Mouse (Mus musculus): Measurements from ENCODE around the gene Kbtbd7. TPM values are rescaled to one million over a fixed set of nuclear protein-coding genes. Genes with fewer than 3 reads are reported as not detected.
A peak's percentile ranks its signal among the peaks of the same experiment; 100 is the strongest.

The Kbtbd7 gene
- polyA plus RNA-seq (2012; rRNA removed), result 15.8 and 18.5 TPM in 2 replicates

DNA sequence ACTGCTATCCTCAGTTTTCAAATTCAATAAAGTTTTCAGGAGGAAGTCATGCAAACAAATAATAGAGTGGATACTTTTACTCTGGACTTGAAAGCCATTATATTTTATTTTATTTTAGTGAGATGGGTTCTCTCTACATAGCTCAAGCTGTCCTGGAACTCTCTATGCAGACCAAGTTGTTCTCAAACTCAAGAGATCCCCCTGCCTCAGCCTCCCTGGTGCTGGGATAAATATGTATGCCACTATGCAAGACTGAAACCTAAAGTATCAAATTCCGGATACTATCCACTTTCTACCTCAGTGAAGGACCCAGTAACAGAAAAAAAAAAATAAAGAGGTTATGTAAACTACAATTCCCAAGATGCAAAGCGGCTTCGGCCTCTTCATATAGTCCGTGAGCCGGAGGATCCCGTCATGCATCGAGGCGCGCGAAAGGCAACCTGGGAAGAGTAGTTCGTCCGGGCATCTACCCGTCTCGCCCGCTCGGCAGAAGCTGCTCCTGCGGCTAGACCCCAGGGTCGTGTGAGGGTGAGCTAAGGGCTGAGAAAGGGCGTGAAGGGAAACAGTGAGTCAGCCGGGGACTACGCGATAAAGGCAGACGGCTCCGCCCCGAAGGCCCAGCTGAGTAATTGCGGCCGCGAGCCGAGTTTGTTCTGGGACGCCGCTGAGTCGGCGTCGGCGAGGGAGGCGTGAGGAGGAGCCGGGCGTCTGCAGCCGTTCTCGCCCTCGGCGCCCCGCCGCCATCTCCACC is at the start of gene Kbtbd7:
Gene Kbtbd7 (plus strand): TSS at position 533 of the 751 bp plus-strand sequence.
- no peak for TF ChIP-seq CTCF (IDR thresholded peaks at IDR 0.05; ENCODE audit: borderline replicate concordance, extremely low read depth, insufficient read depth, insufficient read length)
- peak; percentile 68; the same call in 1 of the 2 replicates for TF ChIP-seq POLR2A (IDR thresholded peaks at IDR 0.05; ENCODE audit: borderline replicate concordance, extremely low read depth, insufficient read depth, insufficient read length, poor library complexity, severe bottlenecking)
- peak; percentile 98 for DNase-seq (ENCODE audit: low read depth)

DNA sequence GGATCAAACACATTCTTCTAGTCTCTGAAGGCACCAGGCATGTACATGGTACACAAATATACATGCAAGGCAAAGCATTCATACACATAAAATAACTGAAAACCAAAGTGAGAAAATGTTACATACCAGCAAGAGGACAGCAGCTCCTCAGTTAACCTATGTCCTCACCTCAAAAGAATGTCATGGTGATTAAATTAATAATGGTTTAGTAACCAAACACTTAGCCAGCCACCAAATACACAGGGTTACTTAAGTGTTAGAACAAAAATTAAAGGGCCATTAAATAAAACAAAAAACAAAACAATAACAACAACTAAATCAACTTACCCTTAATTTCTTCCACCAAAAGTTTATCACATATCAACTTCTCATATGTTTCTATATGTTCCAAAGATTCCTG is 49.3 kb upstream of the Kbtbd7 start:
- no peak for DNase-seq (ENCODE audit: low read depth)
- TF ChIP-seq CTCF (IDR thresholded peaks at IDR 0.05; ENCODE audit: borderline replicate concordance, extremely low read depth, insufficient read depth, insufficient read length), result no peak
- TF ChIP-seq POLR2A (IDR thresholded peaks at IDR 0.05; ENCODE audit: borderline replicate concordance, extremely low read depth, insufficient read depth, insufficient read length, poor library complexity, severe bottlenecking), result no peak

DNA sequence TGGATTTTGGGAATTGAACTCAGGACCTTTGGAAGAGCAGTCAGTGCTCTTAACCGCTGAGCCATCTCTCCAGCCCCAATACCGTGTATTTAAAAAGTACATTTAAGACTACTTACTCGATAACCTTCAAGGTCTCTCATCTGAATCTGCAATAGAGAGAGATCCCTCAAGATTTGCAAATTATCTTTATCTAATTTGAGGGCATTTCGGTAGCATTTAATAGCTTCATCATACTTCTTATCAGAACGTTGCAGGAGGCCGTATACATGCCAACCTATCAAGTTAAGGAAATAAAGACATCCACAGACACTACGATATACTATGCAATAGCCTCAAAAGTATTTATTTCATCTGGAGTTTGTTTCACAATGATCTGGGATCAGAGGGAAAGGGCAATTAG is 43.2 kb upstream of the Kbtbd7 start:
- TF ChIP-seq CTCF (IDR thresholded peaks at IDR 0.05; ENCODE audit: borderline replicate concordance, extremely low read depth, insufficient read depth, insufficient read length) (no peak), POLR2A (IDR thresholded peaks at IDR 0.05; ENCODE audit: borderline replicate concordance, extremely low read depth, insufficient read depth, insufficient read length, poor library complexity, severe bottlenecking) (no peak)

DNA sequence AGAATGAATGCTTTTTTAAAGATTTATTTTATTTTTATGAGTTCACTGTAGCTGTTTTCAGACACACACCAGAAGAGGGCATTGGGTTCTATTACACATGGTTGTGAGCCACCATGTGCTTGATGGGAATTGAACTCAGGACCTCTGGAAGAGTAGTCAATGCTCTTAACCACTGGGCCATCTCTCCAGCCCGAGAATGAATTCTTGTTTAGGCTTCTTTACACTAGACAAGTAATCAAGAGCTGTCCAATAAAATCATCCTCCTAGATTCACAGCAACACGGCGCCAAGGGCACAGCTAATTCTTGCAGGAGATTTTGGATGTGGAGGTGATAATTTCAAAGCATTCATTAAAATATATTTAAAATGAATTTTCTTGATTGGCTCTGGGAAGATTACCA is 38.0 kb upstream of the Kbtbd7 start:
- no peak for TF ChIP-seq POLR2A (IDR thresholded peaks at IDR 0.05; ENCODE audit: borderline replicate concordance, extremely low read depth, insufficient read depth, insufficient read length, poor library complexity, severe bottlenecking)
- TF ChIP-seq CTCF (IDR thresholded peaks at IDR 0.05; ENCODE audit: borderline replicate concordance, extremely low read depth, insufficient read depth, insufficient read length), result no peak
- DNase-seq (ENCODE audit: low read depth), result no peak

More for the DNA sequence above, 43.2 kb upstream of the Kbtbd7 start:
- DNase-seq (ENCODE audit: low read depth), result no peak

GRCm38 (mm10) chr14:79389438-79390264 is 36.7 kb upstream of the Kbtbd7 start:
- DNase-seq (ENCODE audit: low read depth), result peak; percentile 70
- TF ChIP-seq POLR2A (IDR thresholded peaks at IDR 0.05; ENCODE audit: borderline replicate concordance, extremely low read depth, insufficient read depth, insufficient read length, poor library complexity, severe bottlenecking) (no peak), CTCF (IDR thresholded peaks at IDR 0.05; ENCODE audit: borderline replicate concordance, extremely low read depth, insufficient read depth, insufficient read length) (no peak)

GRCm38 (mm10) chr14:79390265-79390926 is 35.9 kb upstream of the Kbtbd7 start, which contains the start of gene Naa16:
Gene Naa16 (minus strand): TSS chr14:79390778.
- DNase-seq (ENCODE audit: low read depth), result peak; percentile 97
- peak; percentile 90 for TF ChIP-seq POLR2A (IDR thresholded peaks at IDR 0.05; ENCODE audit: borderline replicate concordance, extremely low read depth, insufficient read depth, insufficient read length, poor library complexity, severe bottlenecking)
- TF ChIP-seq CTCF (IDR thresholded peaks at IDR 0.05; ENCODE audit: borderline replicate concordance, extremely low read depth, insufficient read depth, insufficient read length), result peak; percentile 47; the same call in 1 of the 2 replicates

DNA sequence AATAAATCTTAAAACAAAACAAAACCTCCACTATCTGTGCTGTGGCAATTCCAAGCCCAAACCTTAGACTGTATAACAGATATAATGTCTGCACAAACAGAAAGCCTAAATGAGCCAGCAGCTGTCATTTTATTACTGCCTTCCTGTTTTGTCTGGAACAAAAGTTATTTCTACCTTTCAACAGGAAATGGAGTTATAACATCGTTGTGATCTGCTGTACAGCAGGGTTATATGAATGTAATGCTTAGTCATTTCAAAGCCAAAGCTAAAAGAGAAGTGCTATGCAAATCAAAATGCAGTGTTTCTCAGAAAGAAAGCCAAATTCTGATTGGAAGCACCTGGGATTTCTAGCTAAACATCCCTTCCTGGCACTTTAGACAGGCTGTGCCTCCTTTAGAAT is 33.0 kb upstream of the Kbtbd7 start:
- DNase-seq (ENCODE audit: low read depth), result no peak
- TF ChIP-seq POLR2A (IDR thresholded peaks at IDR 0.05; ENCODE audit: borderline replicate concordance, extremely low read depth, insufficient read depth, insufficient read length, poor library complexity, severe bottlenecking) (no peak), CTCF (IDR thresholded peaks at IDR 0.05; ENCODE audit: borderline replicate concordance, extremely low read depth, insufficient read depth, insufficient read length) (no peak)

- peak; percentile 51 for DNase-seq (ENCODE audit: low read depth)
- TF ChIP-seq CTCF (IDR thresholded peaks at IDR 0.05; ENCODE audit: borderline replicate concordance, extremely low read depth, insufficient read depth, insufficient read length) (peak; percentile 51; the same call in 1 of the 2 replicates), POLR2A (IDR thresholded peaks at IDR 0.05; ENCODE audit: borderline replicate concordance, extremely low read depth, insufficient read depth, insufficient read length, poor library complexity, severe bottlenecking) (no peak)
These were observed 31.7 kb upstream of the Kbtbd7 start for GRCm38 (mm10) chr14:79394564-79394963.

DNA sequence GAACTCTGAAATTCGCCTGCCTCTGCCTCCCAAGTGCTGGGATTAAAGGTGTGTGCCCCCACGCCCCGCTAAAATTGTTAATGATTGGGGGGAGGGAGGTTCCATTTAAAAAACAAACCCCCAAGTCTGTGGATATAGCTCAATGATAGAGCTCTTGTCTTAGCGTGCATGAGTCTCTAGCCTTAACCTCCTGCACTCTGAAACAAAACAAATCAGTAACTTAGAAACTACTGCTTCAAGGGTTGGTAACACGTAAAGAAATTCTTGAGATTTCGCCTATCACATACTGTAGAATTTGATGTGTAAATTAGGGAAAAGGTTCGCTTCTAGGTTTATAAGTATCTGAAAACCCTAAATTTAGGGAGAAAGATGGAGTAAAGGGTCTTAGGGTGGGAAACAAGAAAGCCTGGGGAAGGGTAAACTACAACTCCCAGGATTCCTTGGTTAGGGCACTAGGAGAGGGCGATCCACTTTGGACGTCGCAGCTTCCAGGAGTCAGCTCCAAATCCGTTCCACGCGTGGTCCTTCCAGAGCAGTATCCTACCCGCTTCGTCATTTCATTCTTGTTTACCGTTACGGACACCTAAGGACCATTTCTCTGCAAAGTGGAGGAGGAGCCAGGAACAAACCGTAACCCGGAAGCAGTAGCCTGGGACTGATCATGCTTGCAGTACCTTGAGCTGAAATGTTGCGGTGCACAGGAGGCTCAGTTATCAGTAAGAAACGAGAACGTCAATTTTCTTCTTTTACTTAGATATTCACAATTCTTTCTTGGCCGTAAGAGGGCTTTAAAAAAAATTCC is 28.8 kb upstream of the Kbtbd7 start, which contains the start of gene Mtrf1:
Gene Mtrf1 (plus strand): TSS at position 452 of the 802 bp plus-strand sequence.
- DNase-seq (ENCODE audit: low read depth), result peak; percentile 94
- TF ChIP-seq CTCF (IDR thresholded peaks at IDR 0.05; ENCODE audit: borderline replicate concordance, extremely low read depth, insufficient read depth, insufficient read length) (no peak), POLR2A (IDR thresholded peaks at IDR 0.05; ENCODE audit: borderline replicate concordance, extremely low read depth, insufficient read depth, insufficient read length, poor library complexity, severe bottlenecking) (peak; percentile 10; the same call in 1 of the 2 replicates)

GRCm38 (mm10) chr14:79407641-79408040 is 18.7 kb upstream of the Kbtbd7 start:
- TF ChIP-seq CTCF (IDR thresholded peaks at IDR 0.05; ENCODE audit: borderline replicate concordance, extremely low read depth, insufficient read depth, insufficient read length), result no peak
- TF ChIP-seq POLR2A (IDR thresholded peaks at IDR 0.05; ENCODE audit: borderline replicate concordance, extremely low read depth, insufficient read depth, insufficient read length, poor library complexity, severe bottlenecking), result no peak
- DNase-seq (ENCODE audit: low read depth), result no peak
